Mouse (Mus musculus) liver, embryonic 16.5 days (tissue): ENCODE data around the gene Haus6. TPM values are rescaled to one million over a fixed set of nuclear protein-coding genes. Genes with fewer than 3 reads are reported as not detected.
"Not testable (repeated sequence)": the region's sequence is repeated elsewhere in the genome, so short reads cannot be mapped to it uniquely, and the experiment has no call there.

Experiments
- ATAC-seq: fragments of 200-750 bp; cut with Nextera tagmentation; 2 replicates; pipeline ENCODE4 v1.8.0; 2017; ENCODE audit warnings: low read depth, mild to moderate bottlenecking, moderate number of reproducible peaks, moderate library complexity
- H3K27ac ChIP-seq: fragments of 300-500 bp; sonication (generic); 2 replicates; pipeline ENCODE4 v1.5.1; 2014; ENCODE audit warnings: mild to moderate bottlenecking, low read length
- H3K27me3 ChIP-seq: fragments of 300-500 bp; sonication (generic); 2 replicates; pipeline ENCODE4 v1.6.1; 2014; ENCODE audit warnings: low read depth, low read length, mixed read lengths; ENCODE audit not compliant: control insufficient read depth, insufficient read depth
- H3K36me3 ChIP-seq: fragments of 300-500 bp; sonication (generic); 2 replicates; pipeline ENCODE4 v1.6.1; 2014; ENCODE audit warnings: mild to moderate bottlenecking; ENCODE audit not compliant: control insufficient read depth, insufficient read depth
- H3K4me1 ChIP-seq: fragments of 300-500 bp; sonication (generic); 2 replicates; pipeline ENCODE4 v1.6.1; 2014; ENCODE audit warnings: low read depth, low read length, mixed read lengths; ENCODE audit not compliant: control insufficient read depth
- H3K4me2 ChIP-seq: fragments of 300-500 bp; sonication (generic); 2 replicates; pipeline ENCODE4 v1.6.1; 2014; ENCODE audit warnings: low read depth, low read length, mixed read lengths
- H3K4me3 ChIP-seq: fragments of 300-500 bp; sonication (generic); 2 replicates; pipeline ENCODE4 v1.5.1; 2014; ENCODE audit warnings: low read depth, mild to moderate bottlenecking, low read length
- H3K9ac ChIP-seq: fragments of 300-500 bp; sonication (generic); 2 replicates; pipeline ENCODE4 v1.6.1; 2014; ENCODE audit warnings: low read depth, low read length
- H3K9me3 ChIP-seq: fragments of 300-500 bp; sonication (generic); replicated peaks from 2 replicates; pipeline ENCODE4 v1.6.1; 2016; ENCODE audit warnings: low read length; ENCODE audit not compliant: control insufficient read depth
- WGBS: fragments of 180-500 bp; shearing (Covaris S2); extraction: QIAGEN DNeasy Blood & Tissue Kit; methylation state at CpG from one replicate; pipeline ENCODE4 v1.1.7; 2014; ENCODE audit not compliant: insufficient replicate concordance; 5-methylcytosine and 5-hydroxymethylcytosine counted together
- polyA plus RNA-seq: library from polyadenylated mRNA; unstranded; fragments of >200 nt; fragmentation: Nextera tagmentation; extraction: Ambion mirVana; gene quantifications from 2 replicates; pipeline ENCODE4 v1.2.1, GENCODE M21; 2015

Haus6 gene
- polyA plus RNA-seq, 1 experiment from 2014 or later = 10.5 TPM

GRCm38 (mm10) chr4:86631831-86632230 is 20.0 kb upstream of the Haus6 start:
- ATAC-seq = no peak
- no peaks in the 10 kb centered on the region for H3K9me3 ChIP-seq
- no peak overlapping the region for H3K4me2 ChIP-seq
- H3K4me1 ChIP-seq = peaks cover 9% of the 10 kb centered on the region
- no peak overlapping the region for H3K4me3 ChIP-seq
- no peaks in the 10 kb centered on the region for H3K36me3 ChIP-seq
- H3K27me3 ChIP-seq = no peaks in the 10 kb centered on the region
- WGBS = 72% methylated on average over 4 of the region's 4 CpGs
- H3K27ac ChIP-seq = no peak overlapping the region
- no peak overlapping the region for H3K9ac ChIP-seq

- not testable (repeated sequence) for H3K9me3 ChIP-seq, ATAC-seq, H3K4me3 ChIP-seq, H3K36me3 ChIP-seq, H3K4me1 ChIP-seq, H3K27ac ChIP-seq, H3K9ac ChIP-seq, H3K27me3 ChIP-seq, H3K4me2 ChIP-seq
- WGBS = 68% methylated on average over 7 of the region's 7 CpGs
Measured at GRCm38 (mm10) chr4:86626496-86626895, 14.6 kb upstream of the Haus6 start.

GRCm38 (mm10) chr4:86625463-86625862 is 13.6 kb upstream of the Haus6 start:
- H3K9ac ChIP-seq = no peak overlapping the region
- H3K4me2 ChIP-seq = no peak overlapping the region
- WGBS = 61% methylated on average over 5 of the region's 5 CpGs
- H3K4me3 ChIP-seq = no peak overlapping the region
- no peak for ATAC-seq
- no peaks in the 10 kb centered on the region for H3K9me3 ChIP-seq
- H3K27ac ChIP-seq = no peak overlapping the region
- no peaks in the 10 kb centered on the region for H3K4me1 ChIP-seq
- H3K27me3 ChIP-seq = no peaks in the 10 kb centered on the region
- no peaks in the 10 kb centered on the region for H3K36me3 ChIP-seq

GRCm38 (mm10) chr4:86622532-86622931 is 10.7 kb upstream of the Haus6 start:
- not testable (repeated sequence) for H3K4me3 ChIP-seq, ATAC-seq, H3K36me3 ChIP-seq, H3K27ac ChIP-seq, H3K27me3 ChIP-seq, H3K9ac ChIP-seq, H3K4me2 ChIP-seq, H3K9me3 ChIP-seq, H3K4me1 ChIP-seq
- WGBS = 77% methylated on average over 1 of the region's 1 CpGs

- H3K27me3 ChIP-seq = no peaks in the 10 kb centered on the region
- no peak overlapping the region for H3K27ac ChIP-seq
- H3K9ac ChIP-seq = no peak overlapping the region
- H3K4me1 ChIP-seq = no peaks in the 10 kb centered on the region
- no peak for ATAC-seq
- no peaks in the 10 kb centered on the region for H3K9me3 ChIP-seq
- H3K36me3 ChIP-seq = no peaks in the 10 kb centered on the region
- H3K4me2 ChIP-seq = no peak overlapping the region
- no peak overlapping the region for H3K4me3 ChIP-seq
- 54% methylated on average over 3 of the region's 3 CpGs for WGBS
Measured at GRCm38 (mm10) chr4:86622116-86622515, 10.3 kb upstream of the Haus6 start.

GRCm38 (mm10) chr4:86620506-86620905 is 8.7 kb upstream of the Haus6 start:
- Histone ChIP-seq H3K9ac (no peak overlapping the region), H3K36me3 (no peaks in the 10 kb centered on the region), H3K27ac (no peak overlapping the region), H3K27me3 (no peaks in the 10 kb centered on the region), H3K4me2 (no peak overlapping the region), H3K4me3 (no peak overlapping the region), H3K4me1 (no peaks in the 10 kb centered on the region), H3K9me3 (no peaks in the 10 kb centered on the region)
- WGBS = 45% methylated on average over 2 of the region's 2 CpGs
- ATAC-seq = no peak

GRCm38 (mm10) chr4:86612289-86612620 is 400 bp upstream of the Haus6 start:
- Histone ChIP-seq H3K4me1 (peaks cover 11% of the 10 kb centered on the region), H3K36me3 (no peaks in the 10 kb centered on the region), H3K4me2 (peak overlapping the region; percentile 89), H3K27ac (peak overlapping the region; percentile 58; the same call in 1 of the 2 replicates), H3K4me3 (peak overlapping the region; percentile 96), H3K9me3 (no peaks in the 10 kb centered on the region), H3K9ac (peak overlapping the region; percentile 70), H3K27me3 (no peaks in the 10 kb centered on the region)
- 28% methylated on average over 8 of the region's 8 CpGs for WGBS
- no peak for ATAC-seq

- Histone ChIP-seq H3K36me3 (peaks cover 18% of the 10 kb centered on the region), H3K9me3 (no peaks in the 10 kb centered on the region), H3K4me2 (no peak overlapping the region), H3K27me3 (no peaks in the 10 kb centered on the region), H3K4me1 (no peaks in the 10 kb centered on the region), H3K9ac (no peak overlapping the region), H3K27ac (no peak overlapping the region), H3K4me3 (no peak overlapping the region)
- 84% methylated on average over 2 of the region's 2 CpGs for WGBS
- no peak for ATAC-seq
Measured at GRCm38 (mm10) chr4:86591304-86591703, 20.6 kb downstream of the Haus6 start.

GRCm38 (mm10) chr4:86588236-86588635 is 23.6 kb downstream of the Haus6 start:
- peaks cover 25% of the 10 kb centered on the region for H3K36me3 ChIP-seq
- no peaks in the 10 kb centered on the region for H3K27me3 ChIP-seq
- H3K4me2 ChIP-seq = no peak overlapping the region
- H3K27ac ChIP-seq = no peak overlapping the region
- no peaks in the 10 kb centered on the region for H3K9me3 ChIP-seq
- H3K4me3 ChIP-seq = no peak overlapping the region
- ATAC-seq = no peak
- H3K4me1 ChIP-seq = no peaks in the 10 kb centered on the region
- WGBS = 75% methylated on average over 3 of the region's 3 CpGs
- no peak overlapping the region for H3K9ac ChIP-seq

- no peak for ATAC-seq
- 72% methylated on average over 3 of the region's 3 CpGs for WGBS
- H3K4me1 ChIP-seq = peaks cover 14% of the 10 kb centered on the region
- no peaks in the 10 kb centered on the region for H3K27me3 ChIP-seq
- peaks cover 19% of the 10 kb centered on the region for H3K36me3 ChIP-seq
- no peak overlapping the region for H3K9ac ChIP-seq
- no peak overlapping the region for H3K4me3 ChIP-seq
- H3K9me3 ChIP-seq = no peaks in the 10 kb centered on the region
- H3K4me2 ChIP-seq = no peak overlapping the region
- no peak overlapping the region for H3K27ac ChIP-seq
Measured at GRCm38 (mm10) chr4:86580591-86580990, 31.3 kb downstream of the Haus6 start.
